Mouse (Mus musculus) hindbrain, embryonic 13.5 days (tissue): ENCODE results near the gene Gm7879. TPM values are rescaled to one million over a fixed set of nuclear protein-coding genes. Genes with fewer than 3 reads are reported as not detected.
"Not testable (repeated sequence)": the region's sequence is repeated elsewhere in the genome, so short reads cannot be mapped to it uniquely, and the experiment has no call there.

Experiments used
- ATAC-seq: fragments of 200-750 bp; cut with Nextera tagmentation; 2 replicates; pipeline ENCODE4 v1.8.0; 2017; ENCODE audit warnings: moderate TSS enrichment; ENCODE audit not compliant: low FRiP score
- H3K27ac ChIP-seq: fragments of 300-500 bp; sonication (generic); 2 replicates; pipeline ENCODE4 v1.5.1; 2015; ENCODE audit warnings: inconsistent platforms, mild to moderate bottlenecking, moderate library complexity
- H3K27me3 ChIP-seq: fragments of 300-500 bp; sonication (generic); 2 replicates; pipeline ENCODE4 v1.6.1; 2015; ENCODE audit warnings: mild to moderate bottlenecking, inconsistent platforms
- H3K36me3 ChIP-seq: fragments of 300-500 bp; sonication (generic); 2 replicates; pipeline ENCODE4 v1.6.1; 2015; ENCODE audit warnings: mild to moderate bottlenecking, inconsistent platforms
- H3K4me1 ChIP-seq: fragments of 300-500 bp; sonication (generic); replicated peaks from 2 replicates; pipeline ENCODE4 v1.6.1; 2015; ENCODE audit warnings: inconsistent platforms
- H3K4me2 ChIP-seq: fragments of 300-500 bp; sonication (generic); 2 replicates; pipeline ENCODE4 v1.6.1; 2015; ENCODE audit warnings: inconsistent platforms, mild to moderate bottlenecking, moderate library complexity
- H3K4me3 ChIP-seq: fragments of 300-500 bp; sonication (generic); 2 replicates; pipeline ENCODE4 v1.5.1; 2015; ENCODE audit warnings: mild to moderate bottlenecking, inconsistent platforms
- H3K9ac ChIP-seq: fragments of 300-500 bp; sonication (generic); 2 replicates; pipeline ENCODE4 v1.6.1; 2015; ENCODE audit warnings: mild to moderate bottlenecking, inconsistent platforms
- H3K9me3 ChIP-seq: fragments of 300-500 bp; sonication (generic); 2 replicates; pipeline ENCODE4 v1.6.1; 2016; ENCODE audit warnings: inconsistent platforms
- WGBS: fragments of 180-500 bp; shearing (Covaris S2); methylation state at CpG from one replicate; pipeline ENCODE4 v1.1.7; 2015; 5-methylcytosine and 5-hydroxymethylcytosine counted together
- polyA plus RNA-seq: library from polyadenylated mRNA; unstranded; fragments of >200 nt; fragmentation: Nextera tagmentation; extraction: Ambion mirVana; gene quantifications from 2 replicates; pipeline ENCODE4 v1.2.1, GENCODE M21; 2015

Gm7879 gene
- polyA plus RNA-seq = 0.31 and 0.77 TPM in 2 replicates

DNA sequence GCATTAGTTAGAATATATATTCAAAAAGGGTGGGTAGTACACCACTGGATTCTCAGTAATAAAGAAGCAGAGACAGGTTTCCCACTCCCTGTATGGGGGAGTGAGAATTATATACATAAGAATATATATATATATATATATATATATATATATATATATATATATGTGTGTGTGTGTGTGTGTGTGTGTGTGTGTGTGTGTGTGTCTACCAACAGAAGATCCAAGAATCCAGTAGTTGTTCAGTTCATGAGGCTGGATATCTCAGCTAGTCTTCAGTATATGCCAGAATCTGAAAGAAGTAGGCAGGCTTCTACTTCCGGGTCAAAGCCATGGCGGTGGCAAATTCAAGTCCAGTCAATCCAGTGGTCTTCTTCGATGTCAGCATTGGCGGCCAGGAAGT lies at the start of gene Gm7879:
Gene Gm7879, plus strand, starts transcription at position 301 of the 400 bp plus-strand sequence.
- H3K9me3 ChIP-seq, H3K36me3 ChIP-seq, H3K4me1 ChIP-seq, H3K27ac ChIP-seq, H3K4me2 ChIP-seq, H3K27me3 ChIP-seq, ATAC-seq, H3K4me3 ChIP-seq, H3K9ac ChIP-seq: not testable (repeated sequence)
- WGBS = 94% methylated on average over 4 of the region's 4 CpGs

DNA sequence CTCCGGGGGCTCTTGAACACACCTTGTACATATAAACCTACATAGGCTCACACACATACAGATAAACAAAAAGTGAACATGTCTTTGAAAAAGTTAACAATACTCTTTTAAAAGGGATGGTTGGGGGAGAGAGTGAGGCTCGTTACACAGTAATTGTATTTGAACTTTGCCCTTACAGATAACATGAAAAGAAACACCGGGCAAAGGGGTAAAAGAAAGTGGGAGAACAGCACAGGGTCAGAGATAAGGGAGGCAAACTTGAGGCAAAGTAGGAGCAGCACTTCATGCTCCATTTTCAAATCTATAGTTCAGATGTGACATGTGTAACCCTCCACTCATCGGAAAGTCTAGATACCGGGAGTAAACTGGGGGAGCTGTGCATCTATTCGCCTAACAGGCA lies 49.3 kb upstream of the Gm7879 start:
- 86% methylated on average over 6 of the region's 6 CpGs for WGBS

GRCm38 (mm10) chr5:43865316-43865715 lies 47.6 kb upstream of the Gm7879 start:
- no peak overlapping the region for H3K4me3 ChIP-seq
- no peak overlapping the region for H3K4me2 ChIP-seq
- H3K36me3 ChIP-seq = no peaks in the 10 kb centered on the region
- 0 out of 2 replicates have a peak, but pooled peaks cover 3% of the 10 kb centered on the region for H3K27me3 ChIP-seq
- 78% methylated on average over 2 of the region's 2 CpGs for WGBS
- H3K9ac ChIP-seq = no peak overlapping the region
- H3K9me3 ChIP-seq = no peaks in the 10 kb centered on the region
- no peak overlapping the region for H3K27ac ChIP-seq
- peaks cover 9% of the 10 kb centered on the region for H3K4me1 ChIP-seq
- no peak for ATAC-seq

More for the DNA sequence above, 49.3 kb upstream of the Gm7879 start:
- no peak overlapping the region for H3K4me2 ChIP-seq
- H3K9me3 ChIP-seq = no peaks in the 10 kb centered on the region
- no peak overlapping the region for H3K9ac ChIP-seq
- H3K27ac ChIP-seq = no peak overlapping the region
- no peaks in the 10 kb centered on the region for H3K36me3 ChIP-seq
- H3K4me3 ChIP-seq = no peak overlapping the region
- no peaks in the 10 kb centered on the region for H3K27me3 ChIP-seq
- H3K4me1 ChIP-seq = peaks cover under 1% of the 10 kb centered on the region; the same call in 1 of the 2 replicates
- ATAC-seq = no peak

GRCm38 (mm10) chr5:43868253-43868652 lies 44.7 kb upstream of the Gm7879 start, which contains the start of gene Cd38:
Gene Cd38 (plus strand): TSS chr5:43868553.
- Histone ChIP-seq H3K27ac (no peak within 1 kb of the TSS), H3K4me1 (peaks cover 9% of the 10 kb centered on the region), H3K9ac (peak within 1 kb of the TSS; percentile 40), H3K27me3 (0 out of 2 replicates have a peak, but pooled peaks cover 3% of the 10 kb centered on the region), H3K4me3 (peak within 1 kb of the TSS; percentile 36), H3K36me3 (no peaks in the 10 kb centered on the region), H3K4me2 (peak within 1 kb of the TSS; percentile 57), H3K9me3 (no peaks in the 10 kb centered on the region)
- 0 out of 2 replicates have a peak, but pooled peaks have one; percentile 5 for ATAC-seq

GRCm38 (mm10) chr5:43868711-43869600 lies 44.0 kb upstream of the Gm7879 start:
- Histone ChIP-seq H3K4me3 (peak overlapping the region; percentile 36), H3K4me2 (peak overlapping the region; percentile 57), H3K9me3 (no peaks in the 10 kb centered on the region), H3K36me3 (no peaks in the 10 kb centered on the region), H3K27ac (no peak overlapping the region), H3K27me3 (0 out of 2 replicates have a peak, but pooled peaks cover 3% of the 10 kb centered on the region), H3K9ac (peak overlapping the region; percentile 40), H3K4me1 (peaks cover 9% of the 10 kb centered on the region)
- ATAC-seq = peak; percentile 46; the same call in 1 of the 2 replicates
- 5% methylated on average over 28 of the region's 28 CpGs for WGBS

GRCm38 (mm10) chr5:43871845-43872244 lies 41.1 kb upstream of the Gm7879 start:
- Histone ChIP-seq H3K27ac (no peak overlapping the region), H3K36me3 (no peaks in the 10 kb centered on the region), H3K4me3 (no peak overlapping the region), H3K9me3 (no peaks in the 10 kb centered on the region), H3K4me2 (no peak overlapping the region), H3K9ac (no peak overlapping the region), H3K27me3 (0 out of 2 replicates have a peak, but pooled peaks cover 3% of the 10 kb centered on the region), H3K4me1 (peaks cover 9% of the 10 kb centered on the region)
- ATAC-seq = no peak
- 84% methylated on average over 1 of the region's 1 CpGs for WGBS

GRCm38 (mm10) chr5:43872652-43873051 lies 40.3 kb upstream of the Gm7879 start:
- no peak overlapping the region for H3K27ac ChIP-seq
- H3K36me3 ChIP-seq = no peaks in the 10 kb centered on the region
- 0 out of 2 replicates have a peak, but pooled peaks cover 3% of the 10 kb centered on the region for H3K27me3 ChIP-seq
- no peak for ATAC-seq
- no peaks in the 10 kb centered on the region for H3K9me3 ChIP-seq
- peaks cover 9% of the 10 kb centered on the region for H3K4me1 ChIP-seq
- H3K9ac ChIP-seq = no peak overlapping the region
- H3K4me3 ChIP-seq = no peak overlapping the region
- no peak overlapping the region for H3K4me2 ChIP-seq
- WGBS = 66% methylated on average over 1 of the region's 1 CpGs

DNA sequence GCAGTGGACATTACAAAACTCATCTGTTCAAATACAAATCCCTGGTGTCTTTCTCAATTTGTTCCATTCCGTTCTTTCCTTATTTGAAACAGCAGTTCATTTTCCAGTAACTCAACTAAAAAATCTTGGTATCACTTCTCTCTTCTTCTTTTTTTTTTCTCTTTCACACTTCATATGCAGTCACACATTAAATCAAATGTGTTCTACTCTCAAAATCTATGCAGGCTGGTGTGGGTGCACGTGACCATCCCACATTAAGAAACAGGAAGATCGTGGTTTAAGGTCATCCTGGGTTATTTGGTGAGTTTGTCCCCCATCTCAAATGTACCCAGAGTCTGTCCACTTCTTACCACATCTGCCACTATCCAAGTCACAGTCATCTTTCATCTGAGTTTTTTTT lies 30.9 kb upstream of the Gm7879 start:
- Histone ChIP-seq H3K36me3 (no peaks in the 10 kb centered on the region), H3K9me3 (no peaks in the 10 kb centered on the region), H3K27ac (no peak overlapping the region), H3K27me3 (no peaks in the 10 kb centered on the region), H3K4me2 (no peak overlapping the region), H3K4me3 (no peak overlapping the region), H3K9ac (no peak overlapping the region), H3K4me1 (no peaks in the 10 kb centered on the region)
- no peak for ATAC-seq
- WGBS = 94% methylated on average over 3 of the region's 3 CpGs

DNA sequence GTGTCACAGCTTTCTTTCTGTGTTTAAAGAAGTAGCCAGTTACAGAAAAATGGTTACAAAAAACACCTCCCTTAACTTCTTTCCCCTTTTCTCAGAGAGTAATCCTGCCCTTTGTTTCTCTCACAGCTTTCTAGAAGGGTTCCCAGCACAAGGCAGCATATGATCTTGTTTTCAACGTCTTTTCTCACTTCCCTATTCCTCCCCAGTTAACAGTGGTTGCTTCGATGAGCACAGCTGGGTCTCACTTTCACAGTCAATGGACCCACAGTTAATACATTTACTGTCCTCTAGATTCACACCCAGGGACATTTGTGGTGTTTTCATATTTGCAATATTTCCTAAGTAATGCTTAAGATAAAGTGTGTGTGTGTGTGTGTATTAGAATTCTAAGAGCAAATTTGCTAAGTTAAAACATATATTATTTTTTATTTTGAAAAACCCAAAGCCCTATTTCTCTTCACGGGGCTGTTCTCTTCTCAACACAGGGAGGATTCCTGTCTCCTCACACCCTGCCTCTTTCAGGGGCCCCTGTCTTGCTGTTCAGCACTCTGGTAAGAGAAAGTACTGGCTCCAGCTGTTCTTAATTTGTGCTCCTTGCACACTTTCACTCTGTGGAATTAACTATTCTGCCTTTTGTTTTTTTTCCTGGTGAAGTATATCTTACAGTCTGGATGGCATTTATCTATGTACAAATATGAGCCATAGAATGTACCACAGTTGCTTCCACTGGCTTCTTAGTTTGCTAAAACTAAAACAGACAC lies 27.7 kb upstream of the Gm7879 start:
- Histone ChIP-seq H3K4me2 (no peak overlapping the region), H3K27me3 (no peaks in the 10 kb centered on the region), H3K4me1 (no peaks in the 10 kb centered on the region), H3K9me3 (no peaks in the 10 kb centered on the region), H3K4me3 (no peak overlapping the region), H3K9ac (no peak overlapping the region), H3K36me3 (no peaks in the 10 kb centered on the region), H3K27ac (no peak overlapping the region)
- no peak for ATAC-seq
- 29% methylated on average over 3 of the region's 3 CpGs for WGBS

DNA sequence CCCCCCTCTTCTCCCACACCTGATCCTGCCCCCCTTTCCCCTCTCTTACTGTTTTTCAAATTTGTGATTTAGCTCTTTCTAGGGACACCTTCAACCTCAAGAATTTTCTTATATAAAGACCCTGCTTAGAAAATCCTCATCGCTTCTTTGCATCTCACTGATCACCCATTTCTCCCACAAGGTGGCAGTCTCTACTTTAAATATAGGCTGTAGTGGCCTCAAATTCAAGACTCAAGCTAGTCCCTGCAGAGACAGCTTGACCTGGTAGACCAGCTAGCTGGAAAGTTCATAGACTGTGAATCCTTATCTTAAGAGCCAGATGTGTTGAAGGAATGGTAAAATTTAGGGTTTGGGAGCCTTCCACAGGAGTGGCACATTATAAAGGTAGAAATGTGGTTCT lies 20.6 kb upstream of the Gm7879 start:
- 19% methylated on average over 1 of the region's 1 CpGs for WGBS
- Histone ChIP-seq H3K27ac (no peak overlapping the region), H3K36me3 (no peaks in the 10 kb centered on the region), H3K4me3 (no peak overlapping the region), H3K9me3 (no peaks in the 10 kb centered on the region), H3K4me2 (no peak overlapping the region), H3K9ac (no peak overlapping the region), H3K4me1 (no peaks in the 10 kb centered on the region), H3K27me3 (no peaks in the 10 kb centered on the region)
- no peak for ATAC-seq

DNA sequence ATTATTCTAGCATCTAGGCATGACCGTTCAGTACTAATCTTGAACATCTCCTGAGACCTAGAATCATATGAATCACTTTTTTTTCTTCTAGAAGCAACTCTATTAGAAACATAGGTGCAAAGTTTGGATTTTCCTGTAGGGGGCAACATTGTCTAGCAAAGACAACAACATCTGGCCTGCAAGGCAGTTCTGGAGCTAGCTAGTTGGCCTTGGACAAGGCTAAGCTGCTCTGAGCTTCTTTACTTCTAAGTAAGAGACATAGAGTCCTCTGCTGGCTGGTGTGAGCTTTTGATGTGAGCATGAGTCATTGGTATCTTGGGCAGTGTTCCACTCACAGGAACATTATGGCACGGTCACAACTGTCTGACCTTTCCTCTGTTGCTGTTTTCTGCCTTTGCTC lies 18.8 kb upstream of the Gm7879 start:
- H3K9ac ChIP-seq = no peak overlapping the region
- H3K4me1 ChIP-seq = no peaks in the 10 kb centered on the region
- H3K9me3 ChIP-seq = no peaks in the 10 kb centered on the region
- no peak for ATAC-seq
- H3K27me3 ChIP-seq = no peaks in the 10 kb centered on the region
- no peak overlapping the region for H3K4me2 ChIP-seq
- WGBS = 74% methylated on average over 2 of the region's 2 CpGs
- H3K36me3 ChIP-seq = no peaks in the 10 kb centered on the region
- no peak overlapping the region for H3K27ac ChIP-seq
- H3K4me3 ChIP-seq = no peak overlapping the region

GRCm38 (mm10) chr5:43895931-43896330 lies 17.0 kb upstream of the Gm7879 start:
- H3K36me3 ChIP-seq = no peaks in the 10 kb centered on the region
- WGBS = 81% methylated on average over 3 of the region's 3 CpGs
- H3K9me3 ChIP-seq = no peaks in the 10 kb centered on the region
- no peak overlapping the region for H3K4me3 ChIP-seq
- H3K27me3 ChIP-seq = no peaks in the 10 kb centered on the region
- no peak overlapping the region for H3K9ac ChIP-seq
- H3K27ac ChIP-seq = no peak overlapping the region
- H3K4me2 ChIP-seq = no peak overlapping the region
- H3K4me1 ChIP-seq = no peaks in the 10 kb centered on the region
- no peak for ATAC-seq
